Mouse (Mus musculus) midbrain, embryonic 11.5 days (tissue): Measurements from ENCODE around the gene Cbarp. TPM values are rescaled to one million over a fixed set of nuclear protein-coding genes. Genes with fewer than 3 reads are reported as not detected.
A peak's percentile ranks its signal among the peaks of the same experiment; 100 is the strongest.

Experiments used
- ATAC-seq: fragments of 200-750 bp; cut with Nextera tagmentation; 2 replicates; pipeline ENCODE4 v1.8.0; 2017; ENCODE audit warnings: moderate TSS enrichment, moderate library complexity; ENCODE audit not compliant: low FRiP score
- DNase-seq: peaks from one replicate; pipeline ENCODE4 v3.0.0; 2015; ENCODE audit warnings: low spot score; ENCODE audit errors: missing footprints
- H3K27ac ChIP-seq: fragments of 300-500 bp; sonication (generic); 2 replicates; pipeline ENCODE4 v1.5.1; 2014; ENCODE audit warnings: low read depth, low read length
- H3K27me3 ChIP-seq: fragments of 300-500 bp; sonication (generic); 2 replicates; pipeline ENCODE4 v1.6.1; 2014; ENCODE audit warnings: mild to moderate bottlenecking, low read length, moderate library complexity, mixed read lengths; ENCODE audit not compliant: control insufficient read depth, insufficient read depth
- H3K36me3 ChIP-seq: fragments of 300-500 bp; sonication (generic); 2 replicates; pipeline ENCODE4 v1.6.1; 2014; ENCODE audit warnings: mild to moderate bottlenecking, low read length, moderate library complexity, mixed read lengths; ENCODE audit not compliant: control insufficient read depth, insufficient read depth
- H3K4me1 ChIP-seq: fragments of 300-500 bp; sonication (generic); 2 replicates; pipeline ENCODE4 v1.6.1; 2014; ENCODE audit warnings: low read length; ENCODE audit not compliant: control insufficient read depth, insufficient read depth
- H3K4me2 ChIP-seq: fragments of 300-500 bp; sonication (generic); 2 replicates; pipeline ENCODE4 v1.6.1; 2014; ENCODE audit warnings: mild to moderate bottlenecking, moderate library complexity
- H3K4me3 ChIP-seq: fragments of 300-500 bp; sonication (generic); 2 replicates; pipeline ENCODE4 v1.5.1; 2014; ENCODE audit warnings: low read depth, low read length
- H3K9ac ChIP-seq: fragments of 300-500 bp; sonication (generic); 2 replicates; pipeline ENCODE4 v1.6.1; 2014; ENCODE audit warnings: low read length
- H3K9me3 ChIP-seq: fragments of 300-500 bp; sonication (generic); 2 replicates; pipeline ENCODE4 v1.6.1; 2016; ENCODE audit warnings: low read length; ENCODE audit not compliant: control insufficient read depth
- WGBS: fragments of 180-500 bp; shearing (Covaris S2); extraction: QIAGEN DNeasy Blood & Tissue Kit; methylation state at CpG from one replicate; pipeline ENCODE4 v1.1.7; 2014; 5-methylcytosine and 5-hydroxymethylcytosine counted together
- polyA plus RNA-seq: library from polyadenylated mRNA; unstranded; fragments of >200 nt; fragmentation: Nextera tagmentation; extraction: Ambion mirVana; gene quantifications from 2 replicates; pipeline ENCODE4 v1.2.1, GENCODE M21; 2014

The Cbarp gene
- polyA plus RNA-seq, 1 experiment from 2014 or later = 11.8 TPM

DNA sequence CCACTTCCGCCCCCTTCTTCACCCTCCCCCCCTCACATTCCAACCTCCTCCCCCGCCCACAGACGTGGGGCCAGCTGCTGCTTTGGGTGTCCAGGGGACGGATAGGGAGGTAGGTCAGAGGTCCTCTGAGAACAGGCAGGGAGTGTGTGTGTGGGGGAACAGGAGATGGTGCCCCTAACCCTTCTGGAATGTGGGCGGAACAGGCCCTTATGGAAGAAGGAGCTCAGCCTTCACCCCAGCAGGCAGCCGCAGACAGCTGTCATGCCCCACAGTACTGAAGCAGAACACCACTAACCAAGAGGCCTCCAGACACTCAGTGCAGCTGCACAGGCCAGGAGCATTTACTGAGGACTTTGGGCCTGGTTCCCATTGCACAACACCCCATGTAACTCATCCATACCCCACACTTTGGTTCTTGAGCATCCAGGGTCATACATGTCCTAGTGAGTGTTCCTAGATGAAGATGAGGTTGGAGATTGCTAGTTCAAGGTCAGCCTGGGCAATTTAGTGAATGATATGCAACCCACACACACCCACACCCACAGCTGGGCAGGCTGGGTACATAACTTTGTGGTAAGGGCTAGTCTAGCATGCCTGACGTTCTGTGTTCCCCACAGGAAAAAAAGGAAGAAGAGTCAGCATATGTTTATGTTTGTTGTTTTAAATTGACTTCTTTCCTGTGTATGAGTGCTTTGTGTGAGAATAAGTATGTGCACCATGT lies 21.0 kb upstream of the Cbarp start:
- WGBS = 14% methylated on average over 6 of the region's 7 CpGs
- no peak for DNase-seq
- peaks cover 58% of the 10 kb centered on the region for H3K4me1 ChIP-seq
- peak overlapping the region; percentile 57 for H3K27ac ChIP-seq
- H3K4me3 ChIP-seq = no peak overlapping the region
- peak overlapping the region; percentile 53; the same call in 1 of the 2 replicates for H3K9ac ChIP-seq
- peaks cover 11% of the 10 kb centered on the region for H3K36me3 ChIP-seq
- H3K27me3 ChIP-seq = peaks cover 4% of the 10 kb centered on the region; the same call in 1 of the 2 replicates
- no peaks in the 10 kb centered on the region for H3K9me3 ChIP-seq
- H3K4me2 ChIP-seq = peak overlapping the region; percentile 68
- ATAC-seq = no peak

DNA sequence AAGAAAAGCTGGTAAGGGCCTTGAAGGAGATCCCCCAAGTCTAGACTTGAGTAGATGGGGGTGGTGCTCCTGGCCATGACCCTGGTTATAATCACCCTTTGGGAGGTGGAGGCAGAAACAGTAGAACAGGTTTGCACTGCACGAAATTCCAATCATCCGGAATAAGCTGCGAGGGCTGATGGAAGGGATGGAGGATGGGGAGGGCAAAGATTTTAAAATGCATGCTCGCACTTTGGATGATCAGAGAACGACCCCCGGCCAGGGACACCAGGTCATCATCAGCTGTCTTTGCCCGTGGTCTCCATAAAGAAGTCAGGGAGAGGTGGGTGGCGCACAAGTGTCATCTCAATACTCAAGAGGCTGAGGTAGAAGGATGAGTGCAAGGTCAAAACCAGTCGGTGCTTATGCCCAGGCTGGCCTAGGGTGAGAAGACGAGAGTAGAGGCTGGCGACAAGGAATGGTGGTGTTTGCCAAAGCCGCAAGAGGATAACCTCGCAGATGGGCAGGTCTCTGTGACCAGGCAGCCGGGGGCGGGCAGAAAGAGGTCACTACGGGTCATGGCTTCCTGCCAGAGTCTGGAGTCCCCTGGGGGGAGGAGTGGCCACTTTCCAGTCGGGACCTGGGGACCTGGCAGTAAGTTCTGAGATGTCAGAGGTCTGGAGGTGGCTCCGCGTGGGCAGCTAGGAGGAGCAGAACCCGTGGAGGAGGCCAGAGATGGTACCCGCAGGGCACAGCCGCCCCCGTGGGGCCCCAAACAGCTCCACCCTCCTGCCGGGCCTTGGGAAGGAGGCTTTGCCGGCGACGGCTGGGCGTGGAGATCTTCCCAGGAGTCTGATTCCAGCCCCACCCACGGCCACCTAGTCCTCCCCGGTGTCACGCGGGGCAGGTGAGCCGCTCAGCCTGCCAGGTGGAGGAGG lies 20.1 kb upstream of the Cbarp start:
- peak overlapping the region; percentile 53 for H3K9ac ChIP-seq

DNA sequence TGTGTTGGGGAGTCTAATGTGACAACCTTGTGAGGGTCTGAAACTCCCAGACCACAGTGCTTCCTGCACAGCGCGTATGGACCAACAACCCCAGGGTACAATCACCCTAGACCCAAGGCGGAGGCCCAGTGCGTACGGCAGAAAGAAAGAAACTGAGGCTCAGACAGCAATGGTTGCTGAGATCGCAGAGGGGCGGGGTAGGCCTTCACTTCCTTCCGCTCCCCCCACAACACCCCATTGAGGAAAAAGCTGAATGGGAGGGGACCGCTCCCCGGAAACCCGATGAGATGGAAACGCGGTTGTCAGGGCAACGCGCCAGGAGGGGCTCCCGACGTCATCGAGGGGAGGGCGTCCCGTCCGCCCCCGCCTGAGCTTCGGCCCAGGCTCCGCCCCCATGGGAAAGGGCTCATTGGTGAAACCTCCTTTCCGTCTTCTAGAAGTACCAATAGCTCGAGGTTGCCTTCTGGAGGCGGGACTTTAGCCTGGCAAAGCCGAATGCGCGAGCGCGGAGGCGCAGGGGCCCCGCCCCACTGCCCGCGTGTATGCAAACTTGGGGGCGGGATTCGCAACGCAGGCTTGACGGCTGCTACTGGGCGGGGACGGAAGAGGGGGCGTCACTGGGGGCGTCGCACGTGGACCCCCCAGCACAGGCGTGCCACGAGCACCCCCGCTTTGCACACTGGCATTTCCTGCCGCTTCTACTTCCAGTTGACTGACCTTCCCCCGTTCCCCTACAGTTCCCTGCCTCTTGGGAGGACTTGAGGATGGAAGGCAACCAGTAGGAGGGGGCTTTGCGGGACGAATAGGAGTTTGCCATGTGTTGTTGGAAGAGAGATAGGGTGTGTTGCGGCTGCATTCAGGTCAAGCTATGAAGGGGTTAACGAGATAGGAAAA lies 19.2 kb upstream of the Cbarp start:
- H3K27ac ChIP-seq = peak overlapping the region; percentile 76
- H3K4me3 ChIP-seq = peak overlapping the region; percentile 39
- H3K9ac ChIP-seq = peak overlapping the region; percentile 43
- H3K27me3 ChIP-seq = peaks cover 4% of the 10 kb centered on the region; the same call in 1 of the 2 replicates
- H3K4me2 ChIP-seq = peak overlapping the region; percentile 68
- peaks cover 28% of the 10 kb centered on the region for H3K36me3 ChIP-seq
- ATAC-seq = peak; percentile 83
- under 1% methylated on average over 55 of the region's 55 CpGs for WGBS
- DNase-seq = peak; percentile 100
- no peaks in the 10 kb centered on the region for H3K9me3 ChIP-seq
- peaks cover 54% of the 10 kb centered on the region for H3K4me1 ChIP-seq

More for the DNA sequence above, 20.1 kb upstream of the Cbarp start:
- H3K4me1 ChIP-seq = peaks cover 56% of the 10 kb centered on the region
- H3K27me3 ChIP-seq = peaks cover 4% of the 10 kb centered on the region; the same call in 1 of the 2 replicates
- peak overlapping the region; percentile 39 for H3K4me3 ChIP-seq
- H3K36me3 ChIP-seq = peaks cover 19% of the 10 kb centered on the region
- ATAC-seq = no peak
- peak overlapping the region; percentile 57 for H3K27ac ChIP-seq
- 2% methylated on average over 32 of the region's 33 CpGs for WGBS
- peak overlapping the region; percentile 68 for H3K4me2 ChIP-seq
- peak; percentile 91 for DNase-seq
- no peaks in the 10 kb centered on the region for H3K9me3 ChIP-seq

DNA sequence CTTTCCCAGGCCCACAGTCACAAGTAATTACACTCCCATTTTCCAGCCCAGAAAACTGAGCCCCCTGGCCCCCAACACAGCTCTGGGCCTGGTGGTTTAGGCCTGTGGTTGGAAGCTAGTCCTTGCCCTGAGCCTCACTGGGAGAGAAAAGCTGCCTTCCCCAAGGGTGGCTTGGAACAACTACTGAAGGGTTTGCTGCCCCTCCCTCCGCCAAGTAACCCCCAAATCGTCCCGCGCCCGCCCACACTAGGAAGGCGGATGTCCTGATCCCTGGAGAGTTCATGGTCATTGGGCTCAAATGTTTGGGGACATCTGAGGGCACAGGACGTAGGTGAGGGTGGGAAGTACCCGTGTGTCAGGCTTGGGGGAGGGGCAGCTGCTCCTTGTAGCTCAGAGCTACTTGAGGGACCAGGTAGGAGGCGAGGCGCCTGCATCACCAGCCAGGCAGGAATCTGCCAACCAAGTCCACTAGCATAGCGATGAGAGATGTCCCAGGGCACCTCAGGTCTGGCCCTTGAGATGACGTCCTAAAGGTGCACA lies 18.5 kb upstream of the Cbarp start:
- Histone ChIP-seq H3K9me3 (no peaks in the 10 kb centered on the region), H3K27ac (peak overlapping the region; percentile 76), H3K4me2 (peak overlapping the region; percentile 68), H3K36me3 (peaks cover 35% of the 10 kb centered on the region), H3K4me3 (peak overlapping the region; percentile 39), H3K27me3 (peaks cover 3% of the 10 kb centered on the region; the same call in 1 of the 2 replicates), H3K9ac (peak overlapping the region; percentile 43), H3K4me1 (peaks cover 55% of the 10 kb centered on the region)
- 7% methylated on average over 12 of the region's 12 CpGs for WGBS
- no peak for DNase-seq
- ATAC-seq = peak; percentile 1; the same call in 1 of the 2 replicates

DNA sequence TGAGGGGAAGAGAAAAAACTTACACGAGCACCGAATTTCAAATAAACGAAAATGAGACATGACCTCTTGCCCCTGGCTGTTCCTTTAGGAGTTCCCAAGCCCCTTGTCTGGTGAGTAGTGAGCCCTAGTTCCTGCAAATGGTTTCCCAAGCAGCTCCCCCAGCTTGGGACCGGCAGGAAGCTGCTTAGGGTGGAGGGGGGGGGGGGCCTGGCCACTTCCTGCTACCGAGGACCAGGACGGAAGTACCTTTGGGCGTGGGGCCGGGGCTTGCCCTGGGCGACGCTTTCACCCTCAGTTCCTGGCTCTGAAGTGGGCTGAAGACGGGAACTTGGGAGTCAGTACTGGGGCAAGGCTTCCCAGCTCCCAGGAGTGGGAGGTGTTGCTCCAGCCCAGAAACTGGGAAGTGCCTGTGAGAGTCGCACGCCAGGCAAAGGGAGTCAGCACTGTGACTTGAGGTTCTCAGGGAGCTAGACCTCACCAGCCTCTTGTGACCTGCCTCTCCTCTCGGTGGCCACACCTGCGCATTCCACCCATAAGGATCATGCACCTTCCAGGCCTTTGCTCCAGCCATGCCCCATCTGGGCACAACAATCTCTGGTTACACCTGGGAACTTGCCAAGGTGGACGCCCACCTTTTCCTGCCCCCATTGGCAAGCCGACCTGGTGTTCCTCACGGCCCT lies 17.8 kb upstream of the Cbarp start:
- H3K4me1 ChIP-seq = peaks cover 61% of the 10 kb centered on the region
- 0 out of 2 replicates have a peak overlapping the region, but pooled peaks have one; percentile 16 for H3K9ac ChIP-seq
- peak overlapping the region; percentile 76 for H3K27ac ChIP-seq
- peak; percentile 94 for DNase-seq
- whole genome bisulfite sequencing = 16% methylated on average over 16 of the region's 18 CpGs
- no peaks in the 10 kb centered on the region for H3K9me3 ChIP-seq
- H3K27me3 ChIP-seq = no peaks in the 10 kb centered on the region
- peaks cover 42% of the 10 kb centered on the region for H3K36me3 ChIP-seq
- H3K4me2 ChIP-seq = 0 out of 2 replicates have a peak overlapping the region, but pooled peaks have one; percentile 14
- ATAC-seq = peak; percentile 14
- peak overlapping the region; percentile 39; the same call in 1 of the 2 replicates for H3K4me3 ChIP-seq

DNA sequence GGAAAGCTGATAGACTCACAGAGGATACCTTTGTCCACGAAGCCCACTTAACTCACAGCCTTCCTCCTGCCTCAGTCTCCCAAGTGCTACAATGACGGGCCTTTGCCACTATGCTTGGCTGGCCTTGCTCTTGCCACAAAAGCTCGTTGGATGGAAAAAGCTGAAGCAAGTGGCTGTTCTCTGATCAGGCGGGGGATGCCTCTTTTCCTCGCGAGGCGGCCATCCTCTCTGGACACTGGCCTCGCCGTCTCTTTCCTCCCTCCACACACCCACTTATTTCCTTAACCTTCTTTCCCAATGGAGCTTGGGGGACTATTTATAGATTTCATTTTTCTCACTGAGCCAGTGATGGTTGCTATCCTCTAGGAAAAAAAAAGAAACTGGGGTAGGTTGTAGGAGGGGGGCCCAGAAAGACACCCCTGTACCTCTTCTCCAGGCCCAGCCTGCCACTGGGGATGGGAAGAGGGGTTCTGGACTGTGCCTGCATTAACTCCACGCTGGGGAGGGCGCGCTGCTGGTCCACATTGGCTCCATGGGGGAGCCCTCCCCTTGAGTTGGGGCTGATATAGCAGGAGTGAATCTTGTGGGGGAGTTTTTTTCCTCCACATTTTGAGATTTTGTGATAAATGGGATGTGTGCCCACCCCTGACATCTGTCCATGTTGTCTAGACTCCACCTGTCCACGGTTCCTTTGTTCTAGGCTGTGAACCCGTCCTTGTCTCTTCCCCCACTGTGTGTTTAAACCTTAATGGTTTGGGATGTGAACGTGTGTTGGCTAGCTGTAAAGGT lies 16.7 kb upstream of the Cbarp start:
- DNase-seq (no peak), ATAC-seq (no peak)
- no peak overlapping the region; the same call in 1 of the 2 replicates for H3K9ac ChIP-seq
- H3K36me3 ChIP-seq = peaks cover 53% of the 10 kb centered on the region
- no peaks in the 10 kb centered on the region for H3K9me3 ChIP-seq
- no peaks in the 10 kb centered on the region for H3K27me3 ChIP-seq
- WGBS = 66% methylated on average over 15 of the region's 15 CpGs
- H3K4me2 ChIP-seq = no peak overlapping the region
- peak overlapping the region; percentile 76 for H3K27ac ChIP-seq
- H3K4me3 ChIP-seq = no peak overlapping the region
- H3K4me1 ChIP-seq = peaks cover 72% of the 10 kb centered on the region

DNA sequence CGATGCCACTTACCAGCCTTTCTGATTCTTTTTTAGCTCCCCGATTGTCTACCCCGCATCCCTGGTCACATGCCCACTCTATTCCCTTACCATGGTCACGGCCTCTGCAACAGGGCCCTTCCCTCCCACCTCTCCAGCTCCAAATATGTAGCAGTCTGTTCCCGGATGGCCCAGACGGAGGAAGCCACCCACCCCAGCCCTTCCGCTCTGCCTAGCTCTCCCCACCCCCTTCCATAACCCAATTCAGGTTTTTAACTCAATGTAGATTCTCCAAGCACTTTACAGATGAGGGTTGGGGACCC lies 16.1 kb upstream of the Cbarp start:
- Histone ChIP-seq H3K4me3 (no peak overlapping the region), H3K4me1 (peaks cover 75% of the 10 kb centered on the region), H3K9ac (no peak overlapping the region), H3K27me3 (no peaks in the 10 kb centered on the region), H3K36me3 (peaks cover 57% of the 10 kb centered on the region), H3K27ac (peak overlapping the region; percentile 76; the same call in 1 of the 2 replicates), H3K4me2 (no peak overlapping the region), H3K9me3 (no peaks in the 10 kb centered on the region)
- WGBS = 66% methylated on average over 7 of the region's 7 CpGs
- DNase-seq (no peak), ATAC-seq (no peak)
